Mouse (Mus musculus): ENCODE measurements around the gene Zfp92. TPM values are rescaled to one million over a fixed set of nuclear protein-coding genes. Genes with fewer than 3 reads are reported as not detected.
A peak's percentile ranks its signal among the peaks of the same experiment; 100 is the strongest.
"Not testable (repeated sequence)": the region's sequence is repeated elsewhere in the genome, so short reads cannot be mapped to it uniquely, and the experiment has no call there.

The Zfp92 gene
- not detected for total RNA-seq (2021)

DNA sequence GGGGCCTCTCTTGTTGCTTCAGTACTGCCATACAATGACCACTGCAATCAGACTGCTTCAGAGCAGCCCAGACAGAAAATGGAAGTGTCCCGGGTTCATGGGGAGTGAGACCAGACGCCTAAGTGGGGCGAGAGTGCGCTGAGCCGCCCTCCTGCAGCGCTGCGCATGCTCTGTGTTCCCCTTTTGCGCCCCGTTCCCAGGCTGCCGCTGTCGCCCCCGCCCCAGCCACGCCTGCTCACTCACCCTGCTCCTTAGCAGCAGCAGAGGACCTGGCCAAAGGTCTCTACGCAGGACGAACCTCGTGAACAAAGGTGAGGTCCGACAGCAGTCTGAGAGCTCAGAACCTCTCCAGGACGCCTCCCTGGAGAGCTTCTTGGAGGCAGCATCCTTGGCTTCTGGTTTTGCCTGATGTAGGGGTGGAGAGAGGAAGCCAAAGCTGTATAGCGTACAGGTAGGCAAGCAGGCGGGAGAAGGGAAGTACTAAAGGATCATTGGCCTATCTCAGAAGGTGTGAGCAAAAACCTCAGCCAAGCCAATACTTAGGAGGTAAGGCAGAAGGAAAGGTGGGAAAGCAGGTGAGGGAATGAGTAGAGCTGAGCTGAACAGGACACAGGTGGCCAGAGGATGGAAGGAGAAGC, at the start of gene Zfp92:
Zfp92 (plus strand) TSS at position 217 of the 638 bp plus-strand sequence.
- no peak for DNase-seq (ENCODE audit: low spot score)
- intact Hi-C loops (cut with DNase I): no loop called here

DNA sequence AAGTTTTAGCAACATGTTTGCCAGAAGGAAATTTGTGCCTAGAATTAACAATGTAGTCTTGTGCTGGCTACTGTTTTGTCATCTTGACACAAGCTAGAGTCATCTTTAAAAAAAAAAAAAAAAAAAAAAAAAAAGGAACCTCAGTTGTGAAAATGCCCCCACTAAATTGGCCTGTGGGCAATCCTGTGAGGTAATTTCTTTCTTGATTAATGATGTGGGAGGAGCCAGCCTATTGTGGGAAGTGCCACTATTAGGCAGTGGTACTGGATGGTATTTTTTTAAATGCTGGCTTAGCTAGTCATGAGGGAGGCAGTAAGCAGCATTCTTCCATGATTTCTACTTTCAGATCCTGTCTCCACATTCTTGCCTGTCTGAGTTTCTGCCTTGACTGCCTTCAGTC, 47.6 kb upstream of the Zfp92 start:
- intact Hi-C loops (cut with DNase I): no loop called here
- no peak for DNase-seq (ENCODE audit: low spot score)

- DNase-seq (ENCODE audit: low spot score): no peak
- intact Hi-C loops (cut with DNase I): no loop called here
Measured at GRCm38 (mm10) chrX:73384419-73384818, 26.5 kb upstream of the Zfp92 start.

DNA sequence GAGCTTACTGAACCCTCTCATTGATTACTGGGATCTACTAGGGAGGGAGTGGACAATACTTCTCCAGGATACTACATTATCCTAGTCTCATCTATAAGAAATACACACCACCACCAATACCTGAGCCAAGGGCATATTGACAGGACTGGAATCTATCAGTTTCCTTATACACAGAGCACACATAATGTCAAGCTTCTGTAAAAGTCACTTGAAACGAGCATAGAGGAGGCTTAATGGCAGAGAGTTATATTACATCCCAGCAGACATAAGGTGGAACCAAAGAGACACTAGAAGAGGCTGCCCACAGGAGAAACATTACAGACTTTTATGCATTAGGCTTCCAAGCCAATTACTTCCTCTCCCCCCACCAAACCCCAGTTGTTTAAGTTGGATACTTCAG, 26.0 kb upstream of the Zfp92 start:
- intact Hi-C loops (cut with DNase I): no loop called here
- DNase-seq (ENCODE audit: low spot score): no peak

GRCm38 (mm10) chrX:73391481-73391880, 19.4 kb upstream of the Zfp92 start:
- intact Hi-C loops (cut with DNase I): no loop called here
- DNase-seq (ENCODE audit: low spot score): no peak

GRCm38 (mm10) chrX:73396446-73396845, 14.4 kb upstream of the Zfp92 start:
- no peak for DNase-seq (ENCODE audit: low spot score)
- intact Hi-C loops (cut with DNase I): no loop called here

DNA sequence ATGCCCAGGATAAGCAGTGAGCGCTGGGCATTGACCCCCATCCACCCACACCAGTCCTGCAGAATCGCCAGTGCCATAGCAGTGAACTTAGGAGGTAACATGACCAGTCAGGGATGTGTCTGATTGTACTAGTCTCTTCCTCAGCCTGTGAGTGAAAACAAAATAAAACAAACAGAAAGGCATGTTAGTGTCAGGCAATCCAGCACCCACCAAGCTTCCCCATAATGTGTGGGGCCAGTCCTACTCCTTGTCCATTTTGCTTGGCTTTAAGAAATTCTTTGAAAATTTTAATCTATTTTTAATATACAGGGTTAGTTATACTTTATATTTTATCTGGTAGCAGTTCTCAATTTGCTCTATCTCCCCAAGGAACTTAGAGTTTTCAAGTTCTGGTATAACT, 12.3 kb upstream of the Zfp92 start, which contains the start of gene Gm18336:
Gm18336 (minus strand) TSS at position 101 of the 400 bp plus-strand sequence.
- intact Hi-C loops (cut with DNase I); DNase-seq (ENCODE audit: low spot score): not testable (repeated sequence)

DNA sequence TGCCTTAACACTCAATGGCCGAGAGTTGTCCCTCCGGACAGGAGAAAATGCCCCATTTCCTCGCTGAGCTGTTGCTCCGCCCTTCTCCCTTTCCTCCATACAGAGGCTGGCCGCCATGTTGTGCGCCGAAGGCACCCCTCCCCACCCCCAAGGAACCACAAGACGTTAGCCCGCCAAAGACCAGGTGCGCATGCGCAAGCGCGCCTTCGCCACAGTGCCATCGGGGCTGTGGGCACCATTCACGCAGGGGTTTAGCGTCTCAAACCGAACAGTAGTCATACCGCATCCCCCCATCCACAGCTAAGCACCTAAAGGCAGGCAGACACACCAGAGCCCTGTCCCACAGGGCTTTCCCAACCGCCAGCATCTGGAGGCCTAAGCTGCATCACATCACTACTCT, 9.9 kb upstream of the Zfp92 start:
- no peak for DNase-seq (ENCODE audit: low spot score)
- intact Hi-C loops (cut with DNase I): no loop called here

- intact Hi-C loops (cut with DNase I): no loop called here
- no peak for DNase-seq (ENCODE audit: low spot score)
Measured at GRCm38 (mm10) chrX:73401616-73402015, 9.3 kb upstream of the Zfp92 start.

- intact Hi-C loops (cut with DNase I): no loop called here
- DNase-seq (ENCODE audit: low spot score): no peak
Measured at GRCm38 (mm10) chrX:73412767-73413166, 1.9 kb downstream of the Zfp92 start.

DNA sequence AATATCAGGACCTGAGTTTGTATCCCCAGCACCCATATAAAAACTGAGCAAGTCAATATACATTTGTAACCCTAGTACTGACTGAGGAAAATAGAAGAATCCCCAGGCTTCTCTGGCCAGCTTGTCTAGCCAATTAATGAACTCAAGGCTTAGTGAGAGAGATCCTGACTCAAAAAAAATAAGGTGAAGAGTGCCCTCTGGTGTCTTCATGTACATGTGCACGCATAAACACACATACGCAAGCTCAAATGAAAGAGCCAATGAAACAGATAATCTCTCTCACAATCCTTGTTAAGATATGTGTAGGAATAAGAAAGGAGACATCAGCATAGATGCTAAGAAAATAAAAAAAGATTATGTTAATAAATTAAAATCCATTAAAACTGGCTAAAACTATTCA, 19.1 kb downstream of the Zfp92 start:
- no peak for DNase-seq (ENCODE audit: low spot score)
- intact Hi-C loops (cut with DNase I): loop anchor here (10.0 kb wide), 1 partner anchor 375 kb away; no protein-coding TSS in a partner anchor

- no peak for DNase-seq (ENCODE audit: low spot score)
- intact Hi-C loops (cut with DNase I): loop anchor here (10.0 kb wide), 1 partner anchor 378 kb away; no protein-coding TSS in a partner anchor
Measured at GRCm38 (mm10) chrX:73432850-73433249, 22.0 kb downstream of the Zfp92 start.

GRCm38 (mm10) chrX:73435252-73435651, 24.4 kb downstream of the Zfp92 start, which contains the start of gene Trex2:
Gene Trex2, minus strand, starts transcription at chrX:73435344.
- intact Hi-C loops (cut with DNase I): loop anchor here (10.0 kb wide), 1 partner anchor 380 kb away; no protein-coding TSS in a partner anchor
- no peak for DNase-seq (ENCODE audit: low spot score)

GRCm38 (mm10) chrX:73441428-73441827, 30.5 kb downstream of the Zfp92 start:
- DNase-seq (ENCODE audit: low spot score): no peak
- intact Hi-C loops (cut with DNase I): no loop called here

GRCm38 (mm10) chrX:73451949-73452348, 41.1 kb downstream of the Zfp92 start:
- no peak for DNase-seq (ENCODE audit: low spot score)
- intact Hi-C loops (cut with DNase I): loop anchor here (1.0 to 10.0 kb wide), 2 partner anchors 41 to 203 kb away; no protein-coding TSS in a partner anchor

- intact Hi-C loops (cut with DNase I): loop anchor here (10.0 kb wide), 1 partner anchor 196 kb away; no protein-coding TSS in a partner anchor
- peak; percentile 92 for DNase-seq (ENCODE audit: low spot score)
Measured at GRCm38 (mm10) chrX:73458877-73459392, 48.0 kb downstream of the Zfp92 start, which contains the start of gene Haus7. Gene Haus7, minus strand, starts transcription at chrX:73459044.

- intact Hi-C loops (cut with DNase I): no loop called here
- no peak for DNase-seq (ENCODE audit: low spot score)
Measured at GRCm38 (mm10) chrX:73460792-73461191, 49.9 kb downstream of the Zfp92 start.

GRCm38 (mm10) chrX:73465483-73466186, 54.7 kb downstream of the Zfp92 start:
- peak; percentile 54 for DNase-seq (ENCODE audit: low spot score)

DNA sequence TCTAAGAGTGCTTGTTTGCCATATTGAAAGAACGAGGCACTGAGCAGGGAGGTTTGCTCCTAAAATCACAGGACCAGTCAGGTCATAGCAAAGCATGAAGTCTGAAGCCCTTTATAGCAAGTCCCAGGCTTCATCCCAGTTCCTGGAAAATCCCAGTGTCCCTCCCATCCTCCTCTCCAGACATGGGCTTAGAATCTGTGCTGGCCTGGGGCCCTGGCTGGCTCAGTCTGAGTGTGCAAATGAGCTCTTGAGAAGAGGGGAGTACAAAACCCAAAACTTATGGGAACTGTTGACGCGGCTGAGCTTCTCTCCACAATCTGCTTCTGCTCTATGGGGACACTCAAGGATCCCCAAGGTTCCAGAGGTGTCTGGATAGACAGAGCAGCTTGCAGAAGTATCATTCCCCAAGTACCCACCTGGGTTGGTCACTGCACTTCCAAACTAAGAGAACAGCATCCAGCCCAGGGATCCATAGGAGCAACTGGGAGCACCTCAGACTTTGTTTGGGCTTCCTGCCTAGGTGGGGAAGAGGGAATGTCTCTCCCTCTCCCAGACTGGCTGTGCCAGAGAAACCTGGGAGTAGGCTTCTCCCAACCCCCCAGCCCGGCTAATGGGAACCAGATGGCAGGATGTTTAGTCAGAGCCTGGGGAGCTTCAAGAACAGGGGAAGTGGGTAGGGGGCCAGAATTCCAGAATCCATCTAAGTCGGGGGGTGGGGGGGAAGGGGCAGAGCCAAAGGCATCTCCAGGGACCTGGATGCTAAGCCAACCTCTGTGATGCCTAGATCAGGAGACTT, 56.7 kb downstream of the Zfp92 start:
- peak; percentile 60 for DNase-seq (ENCODE audit: low spot score)
- intact Hi-C loops (cut with DNase I): no loop called here

More at GRCm38 (mm10) chrX:73465483-73466186, 54.7 kb downstream of the Zfp92 start:
- intact Hi-C loops (cut with DNase I): no loop called here

DNA sequence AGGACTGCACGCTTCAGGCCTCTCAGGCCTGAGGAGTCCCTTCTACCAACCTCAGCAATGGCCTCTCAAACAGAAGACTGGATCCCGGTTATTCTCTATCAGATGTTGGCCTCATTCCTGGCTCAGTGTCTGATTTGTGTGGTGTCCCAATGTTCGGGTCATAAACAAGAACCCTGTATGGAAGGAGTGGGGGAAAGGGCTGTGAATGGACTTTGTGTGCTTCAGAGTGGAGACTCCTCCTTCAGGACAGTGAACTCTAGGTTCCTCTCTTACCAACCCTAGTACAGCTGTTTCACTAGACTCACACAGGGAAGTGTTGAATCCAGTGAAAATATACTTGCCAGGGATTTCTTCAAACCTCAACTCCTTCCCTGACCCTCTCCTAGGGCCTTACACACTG, 57.4 kb downstream of the Zfp92 start:
- no peak for DNase-seq (ENCODE audit: low spot score)
- intact Hi-C loops (cut with DNase I): no loop called here
